Mouse (Mus musculus) stomach, postnatal 0 days (tissue): ENCODE measurements at regions not wholly inside any gene's neighbourhood (a gene's known extent, or its start where the extent isn't known, plus 50 kb on each side); places are given as distances from the start of the nearest gene placed in this dataset.

Experiments
- CTCF ChIP-seq: IDR thresholded peaks from 2 replicates; pipeline ENCODE4 v1.5.1; 2016; ENCODE audit warnings: antibody characterized with exemption, low read depth, mild to moderate bottlenecking, moderate library complexity
- EP300 ChIP-seq: optimal IDR thresholded peaks from 2 replicates; pipeline ENCODE3; 2016; ENCODE audit warnings: antibody characterized with exemption

- TF ChIP-seq CTCF = no peak
- no peak for TF ChIP-seq EP300
Measured at GRCm38 (mm10) chr16:84172080-84172479, 342.8 kb upstream of the A730009L09Rik start.
